Mouse (Mus musculus) forebrain, embryonic 10.5 days (tissue): ENCODE measurements around the gene Phka1. TPM values are rescaled to one million over a fixed set of nuclear protein-coding genes. Genes with fewer than 3 reads are reported as not detected.
"Not testable (repeated sequence)": the region's sequence is repeated elsewhere in the genome, so short reads cannot be mapped to it uniquely, and the experiment has no call there.

ENCODE experiments used
- DNase-seq: peaks from one replicate; pipeline ENCODE4 v3.0.0-alpha.2; 2017; ENCODE audit warnings: low spot score; ENCODE audit errors: extremely low spot score
- H3K27ac ChIP-seq: fragments of 300-500 bp; sonication (generic); 2 replicates; pipeline ENCODE4 v1.5.1; 2016; ENCODE audit warnings: mild to moderate bottlenecking
- H3K27me3 ChIP-seq: fragments of 300-500 bp; sonication (generic); 2 replicates; pipeline ENCODE4 v1.6.1; 2016; ENCODE audit warnings: mild to moderate bottlenecking; ENCODE audit not compliant: poor library complexity, severe bottlenecking
- H3K36me3 ChIP-seq: fragments of 300-500 bp; sonication (generic); replicated peaks from 2 replicates; pipeline ENCODE4 v1.6.1; 2016; ENCODE audit warnings: mild to moderate bottlenecking, moderate library complexity
- H3K4me1 ChIP-seq: fragments of 300-500 bp; sonication (generic); 2 replicates; pipeline ENCODE4 v1.6.1; 2016
- H3K4me3 ChIP-seq: fragments of 300-500 bp; sonication (generic); 2 replicates; pipeline ENCODE4 v1.5.1; 2016; ENCODE audit warnings: mild to moderate bottlenecking, moderate library complexity
- H3K9me3 ChIP-seq: fragments of 300-500 bp; sonication (generic); 2 replicates; pipeline ENCODE4 v1.6.1; 2016; ENCODE audit warnings: mild to moderate bottlenecking, moderate library complexity
- WGBS: fragments of 180-500 bp; shearing (Covaris S2); methylation state at CpG from one replicate; pipeline ENCODE4 v1.1.7; 2016; 5-methylcytosine and 5-hydroxymethylcytosine counted together
- polyA plus RNA-seq: library from polyadenylated mRNA; unstranded; fragments of >200 nt; fragmentation: Nextera tagmentation; extraction: Ambion mirVana; gene quantifications from 2 replicates; pipeline ENCODE4 v1.2.1, GENCODE M21; 2016

Gene Phka1
- polyA plus RNA-seq, result 6.4 and 7.2 TPM in 2 replicates

- peak within 1 kb of the TSS; percentile 63 for H3K4me3 ChIP-seq
- no peaks in the 10 kb centered on the region for H3K4me1 ChIP-seq
- H3K27ac ChIP-seq, result peak within 1 kb of the TSS; percentile 79
- peak; percentile 34 for DNase-seq
- H3K36me3 ChIP-seq, result no peaks in the 10 kb centered on the region
- WGBS, result 16% methylated on average over 60 of the region's 60 CpGs
- H3K9me3 ChIP-seq, result no peaks in the 10 kb centered on the region
- H3K27me3 ChIP-seq, result peaks cover 78% of the 10 kb centered on the region
These were observed at the start of gene Phka1 for GRCm38 (mm10) chrX:102643823-102644572. Gene Phka1, minus strand, starts transcription at chrX:102644246.

DNA sequence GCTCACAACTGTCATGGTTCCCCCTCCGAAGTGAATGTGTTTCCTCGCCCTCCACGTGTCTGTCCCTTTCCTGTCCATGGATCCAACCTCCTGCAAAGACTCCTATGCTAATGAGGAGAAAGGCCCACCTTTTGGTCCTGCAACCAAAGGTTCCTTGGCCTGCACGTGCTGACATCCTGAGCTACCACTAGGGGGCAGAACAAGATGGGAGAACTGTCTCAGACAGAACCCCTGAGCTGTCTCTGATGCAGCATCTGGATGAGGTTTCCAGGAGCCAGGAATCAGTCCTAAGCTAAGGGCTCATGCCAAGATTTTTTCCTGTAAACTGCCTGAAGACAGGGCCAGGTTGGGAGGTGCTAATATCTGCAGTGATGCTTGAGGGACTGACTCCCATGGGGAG lies 45.2 kb upstream of the Phka1 start:
- H3K36me3 ChIP-seq, H3K27ac ChIP-seq, H3K9me3 ChIP-seq, H3K4me3 ChIP-seq, H3K4me1 ChIP-seq: not testable (repeated sequence)
- peak; percentile 15 for DNase-seq
- 29% methylated on average over 4 of the region's 4 CpGs for WGBS
- peaks cover 44% of the 10 kb centered on the region for H3K27me3 ChIP-seq

DNA sequence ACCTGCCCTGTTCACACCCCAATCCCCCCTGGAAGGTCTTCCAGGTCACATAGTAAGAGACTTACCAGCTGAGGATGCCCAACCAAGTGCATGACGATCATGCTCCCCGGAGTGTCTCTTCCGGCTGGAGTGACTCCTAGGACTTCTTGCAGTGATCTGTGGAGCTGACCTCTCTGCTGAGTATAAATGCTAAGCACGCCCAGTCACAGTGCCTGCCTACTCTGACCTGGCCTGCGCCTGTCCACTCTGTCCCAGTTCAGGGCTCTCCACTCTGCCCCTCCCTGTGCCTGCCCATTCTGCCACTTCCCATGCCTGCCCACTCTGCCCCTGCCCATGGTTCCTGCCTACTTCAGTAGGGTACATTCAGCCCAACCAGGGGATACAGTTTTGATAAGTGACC lies 42.8 kb upstream of the Phka1 start, which contains the start of gene Gm3880:
Gm3880 (minus strand) TSS at position 101 of the 400 bp plus-strand sequence.
- H3K36me3 ChIP-seq, H3K27ac ChIP-seq, DNase-seq, H3K4me3 ChIP-seq, H3K4me1 ChIP-seq, H3K9me3 ChIP-seq: not testable (repeated sequence)
- 93% methylated on average over 5 of the region's 5 CpGs for WGBS
- peaks cover 31% of the 10 kb centered on the region for H3K27me3 ChIP-seq

- 36% methylated on average over 3 of the region's 3 CpGs for WGBS
These were observed 40.7 kb upstream of the Phka1 start for GRCm38 (mm10) chrX:102684706-102685105.

GRCm38 (mm10) chrX:102666641-102667040 lies 22.6 kb upstream of the Phka1 start:
- H3K27ac ChIP-seq, result no peak overlapping the region
- no peak for DNase-seq
- no peaks in the 10 kb centered on the region for H3K36me3 ChIP-seq
- WGBS, result 78% methylated on average over 2 of the region's 2 CpGs
- no peaks in the 10 kb centered on the region for H3K4me1 ChIP-seq
- no peaks in the 10 kb centered on the region for H3K9me3 ChIP-seq
- peaks cover 44% of the 10 kb centered on the region for H3K27me3 ChIP-seq
- no peak overlapping the region for H3K4me3 ChIP-seq

More at GRCm38 (mm10) chrX:102684706-102685105, 40.7 kb upstream of the Phka1 start:
- not testable (repeated sequence) for H3K27ac ChIP-seq, H3K9me3 ChIP-seq, H3K4me3 ChIP-seq, DNase-seq, H3K36me3 ChIP-seq, H3K4me1 ChIP-seq
- H3K27me3 ChIP-seq, result peaks cover 27% of the 10 kb centered on the region

DNA sequence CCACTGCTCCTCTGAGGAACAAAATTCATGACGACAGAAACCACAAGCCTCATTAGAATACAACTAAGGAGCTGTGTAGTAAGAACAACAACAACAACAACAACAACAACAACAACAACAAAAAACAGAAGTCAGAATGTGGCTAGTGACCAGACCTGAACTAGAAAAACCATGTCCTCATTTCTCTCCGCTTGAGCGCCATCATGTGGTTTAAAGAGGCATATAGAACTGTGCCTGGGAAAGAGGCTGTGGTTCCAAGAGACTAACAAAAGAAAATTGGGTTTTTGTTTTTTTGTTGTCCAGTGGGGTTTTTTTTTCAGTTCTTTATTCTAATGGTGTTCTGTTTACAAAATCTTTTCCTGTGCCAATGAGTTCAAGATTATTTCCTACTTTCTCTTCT lies 16.7 kb upstream of the Phka1 start:
- no peaks in the 10 kb centered on the region for H3K9me3 ChIP-seq
- 17% methylated on average over 3 of the region's 3 CpGs for WGBS
- H3K4me1 ChIP-seq, result no peaks in the 10 kb centered on the region
- H3K4me3 ChIP-seq, result no peak overlapping the region
- no peak overlapping the region for H3K27ac ChIP-seq
- H3K27me3 ChIP-seq, result peaks cover 29% of the 10 kb centered on the region
- no peak for DNase-seq
- H3K36me3 ChIP-seq, result no peaks in the 10 kb centered on the region

- H3K4me3 ChIP-seq, result no peak overlapping the region
- H3K4me1 ChIP-seq, result no peaks in the 10 kb centered on the region
- H3K9me3 ChIP-seq, result no peaks in the 10 kb centered on the region
- H3K27me3 ChIP-seq, result peaks cover 73% of the 10 kb centered on the region
- WGBS, result 91% methylated on average over 1 of the region's 1 CpGs
- no peak for DNase-seq
- no peak overlapping the region for H3K27ac ChIP-seq
- no peaks in the 10 kb centered on the region for H3K36me3 ChIP-seq
These were observed 1.6 kb upstream of the Phka1 start for GRCm38 (mm10) chrX:102645691-102646090.

DNA sequence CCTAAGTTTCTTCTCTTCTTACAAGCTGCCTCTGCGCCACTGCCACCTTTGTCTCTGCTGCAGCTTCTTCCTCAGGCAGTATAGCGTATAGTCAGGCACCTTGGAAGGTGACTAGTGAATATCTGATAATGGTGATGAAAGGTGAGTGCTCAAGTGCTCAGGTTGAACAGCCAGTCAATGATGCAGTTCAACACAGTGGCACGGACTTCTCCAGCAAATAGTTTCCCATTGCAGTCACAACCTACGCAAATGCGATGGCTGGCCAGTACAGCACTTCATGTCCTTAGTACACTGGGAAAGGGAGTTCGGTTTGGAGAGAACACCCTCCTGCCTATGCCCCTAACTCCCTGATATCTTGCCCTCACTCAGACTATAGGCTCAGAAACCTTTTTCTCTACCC lies 1.1 kb upstream of the Phka1 start:
- Histone ChIP-seq H3K4me3 (peak overlapping the region; percentile 63; the same call in 1 of the 2 replicates), H3K9me3 (no peaks in the 10 kb centered on the region), H3K27ac (no peak overlapping the region), H3K4me1 (no peaks in the 10 kb centered on the region), H3K36me3 (no peaks in the 10 kb centered on the region), H3K27me3 (peaks cover 73% of the 10 kb centered on the region)
- 48% methylated on average over 6 of the region's 6 CpGs for WGBS
- no peak for DNase-seq

- Histone ChIP-seq H3K9me3 (no peaks in the 10 kb centered on the region), H3K4me3 (peak overlapping the region; percentile 63), H3K36me3 (no peaks in the 10 kb centered on the region), H3K27me3 (peaks cover 73% of the 10 kb centered on the region), H3K4me1 (no peaks in the 10 kb centered on the region), H3K27ac (peak overlapping the region; percentile 79; the same call in 1 of the 2 replicates)
- 21% methylated on average over 8 of the region's 8 CpGs for WGBS
- no peak for DNase-seq
These were observed 516 bp upstream of the Phka1 start for GRCm38 (mm10) chrX:102644573-102644951.

DNA sequence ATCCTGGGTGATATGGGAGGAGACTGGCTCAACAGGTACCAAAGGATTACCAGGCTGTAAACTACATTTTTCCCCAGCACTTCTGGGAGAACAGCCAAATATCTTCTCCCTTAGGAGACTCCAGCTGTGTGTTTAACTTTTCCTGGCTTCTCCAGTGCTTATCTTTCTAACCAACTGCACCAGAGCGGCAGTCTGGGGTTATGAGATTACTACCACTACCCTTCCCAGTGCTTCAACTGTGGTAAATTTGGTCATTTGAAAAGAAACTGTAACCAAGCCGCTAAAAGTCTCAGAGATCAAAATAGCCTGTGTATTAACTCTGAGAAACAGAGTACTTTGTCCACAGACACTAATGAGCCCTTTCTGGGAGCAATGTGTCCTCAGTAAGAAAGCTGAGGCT lies 42.8 kb downstream of the Phka1 start:
- WGBS, result 79% methylated on average over 2 of the region's 2 CpGs
- Histone ChIP-seq H3K4me3 (no peak overlapping the region), H3K27ac (no peak overlapping the region), H3K36me3 (no peaks in the 10 kb centered on the region), H3K9me3 (no peaks in the 10 kb centered on the region), H3K4me1 (no peaks in the 10 kb centered on the region), H3K27me3 (peaks cover 59% of the 10 kb centered on the region)
- no peak for DNase-seq

GRCm38 (mm10) chrX:102588560-102588959 lies 55.5 kb downstream of the Phka1 start:
- no peak for DNase-seq
- peaks cover 61% of the 10 kb centered on the region for H3K27me3 ChIP-seq
- no peaks in the 10 kb centered on the region for H3K36me3 ChIP-seq
- no peaks in the 10 kb centered on the region for H3K4me1 ChIP-seq
- no peaks in the 10 kb centered on the region for H3K9me3 ChIP-seq
- no peak overlapping the region for H3K27ac ChIP-seq
- no peak overlapping the region for H3K4me3 ChIP-seq
- WGBS, result 46% methylated on average over 1 of the region's 1 CpGs

DNA sequence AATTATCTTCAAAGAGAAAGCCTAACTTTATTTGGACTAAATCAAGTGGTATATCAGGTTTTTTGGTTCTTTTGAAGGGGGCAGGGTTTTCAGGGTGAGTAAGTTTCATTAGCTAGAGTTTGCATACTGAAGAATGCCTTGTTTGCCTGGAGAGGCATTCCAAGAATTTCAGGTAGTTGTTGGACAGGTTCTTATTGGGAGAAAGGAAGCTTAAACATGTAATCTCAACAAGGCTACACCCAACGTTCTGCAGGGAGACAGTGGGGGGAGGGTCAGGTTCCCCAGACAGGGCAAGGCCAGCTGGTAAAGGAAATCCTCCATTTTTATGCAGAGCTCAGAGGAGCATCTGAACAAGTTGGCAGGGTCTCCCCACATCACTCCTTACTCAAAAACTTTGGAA lies 72.9 kb downstream of the Phka1 start:
- Histone ChIP-seq H3K4me1 (no peaks in the 10 kb centered on the region), H3K9me3 (no peaks in the 10 kb centered on the region), H3K27ac (no peak overlapping the region), H3K36me3 (no peaks in the 10 kb centered on the region), H3K27me3 (peaks cover 70% of the 10 kb centered on the region), H3K4me3 (no peak overlapping the region)
- no peak for DNase-seq
- WGBS, result 36% methylated on average over 1 of the region's 1 CpGs

DNA sequence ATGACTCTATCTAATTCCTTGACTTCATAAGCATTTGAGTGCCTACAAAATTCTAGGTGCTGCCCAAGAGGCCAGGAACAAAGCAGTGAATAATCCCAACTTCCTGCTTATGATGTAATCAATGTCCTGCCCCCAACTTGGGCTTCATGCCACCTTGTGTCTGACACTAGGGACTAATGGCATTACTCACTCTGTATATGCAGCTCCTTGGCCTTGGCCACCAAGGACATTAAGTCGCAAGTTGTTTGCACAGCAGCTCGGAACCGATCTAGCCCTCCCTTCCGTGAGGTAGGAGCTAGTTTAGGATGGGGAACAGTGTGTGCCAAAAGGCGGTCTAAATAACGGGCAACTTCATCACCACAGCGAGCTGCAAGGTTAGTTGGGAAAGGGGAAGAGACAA lies 87.1 kb downstream of the Phka1 start:
- H3K36me3 ChIP-seq, result no peaks in the 10 kb centered on the region
- H3K27me3 ChIP-seq, result peaks cover 48% of the 10 kb centered on the region
- no peak for DNase-seq
- H3K27ac ChIP-seq, result no peak overlapping the region
- H3K4me3 ChIP-seq, result no peak overlapping the region
- no peaks in the 10 kb centered on the region for H3K9me3 ChIP-seq
- no peaks in the 10 kb centered on the region for H3K4me1 ChIP-seq
- 94% methylated on average over 7 of the region's 7 CpGs for WGBS
